Mouse (Mus musculus) cerebellum, adult 11 months (tissue): ENCODE measurements at regions not wholly inside any gene's neighbourhood (a gene's known extent, or its start where the extent isn't known, plus 50 kb on each side); places are given as distances from the start of the nearest gene placed in this dataset.

ENCODE experiments used
- DNase-seq: peaks from one replicate; pipeline ENCODE4 v3.0.0; 2022

GRCm38 (mm10) chr8:64335495-64335894 is 129.4 kb upstream of the Tll1 start:
- peak; percentile 48 for DNase-seq

DNA sequence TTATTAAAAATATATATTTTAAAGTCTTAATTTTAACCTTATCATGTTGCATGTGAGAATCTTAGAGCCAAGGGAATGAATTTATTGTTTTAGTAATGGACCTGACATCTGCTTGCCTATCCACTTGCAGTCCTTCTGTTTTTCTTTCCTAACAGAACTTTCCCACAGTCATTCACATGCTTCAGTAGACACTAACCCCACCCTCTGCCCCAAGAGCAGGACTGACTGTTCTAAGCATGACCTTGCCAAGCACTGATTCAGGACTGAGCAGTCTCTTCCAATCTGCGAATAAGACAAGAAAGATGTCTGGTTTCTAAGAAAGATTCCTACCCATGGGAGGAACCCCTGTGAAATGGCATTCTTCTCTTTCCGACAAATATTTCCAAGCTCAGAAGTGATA is 117.9 kb upstream of the Tll1 start:
- DNase-seq: no peak

- DNase-seq: no peak
Observed at GRCm38 (mm10) chr8:64320343-64320742, 114.3 kb upstream of the Tll1 start.

- no peak for DNase-seq
Observed at GRCm38 (mm10) chr8:64319220-64319820, 113.2 kb upstream of the Tll1 start.

DNA sequence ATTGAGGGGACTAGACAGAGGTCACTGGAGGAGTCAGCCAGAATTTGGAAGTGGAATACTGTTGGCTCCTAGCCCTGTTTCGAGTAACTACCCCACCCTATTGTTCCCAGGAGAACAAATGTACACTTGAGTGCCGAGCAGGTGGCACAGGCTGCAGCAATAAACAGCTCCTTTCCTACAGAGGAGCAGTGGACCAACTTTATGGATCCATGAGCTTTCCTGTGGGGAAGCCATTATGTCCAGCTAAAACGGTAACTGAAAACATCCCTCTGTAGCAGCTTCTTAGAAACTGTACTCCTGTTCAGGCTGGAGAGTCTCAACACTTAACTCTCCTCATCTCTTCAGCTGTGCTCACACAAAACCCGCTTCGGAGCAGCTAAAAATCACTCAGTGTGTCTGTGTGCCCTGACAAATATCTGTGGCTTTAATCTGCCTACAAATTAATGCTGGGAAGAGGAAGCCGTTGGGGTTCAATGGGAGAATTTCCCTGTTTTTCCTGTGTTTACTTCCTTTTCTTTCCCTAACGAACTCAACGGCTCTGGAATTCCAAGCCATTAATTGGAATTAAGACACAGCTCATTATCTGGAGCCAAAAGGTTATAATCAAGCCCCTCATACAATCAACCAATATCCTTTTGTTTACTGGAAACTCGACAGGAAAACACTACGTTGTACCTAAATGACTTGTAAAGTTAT is 112.6 kb upstream of the Tll1 start:
- DNase-seq: no peak

- DNase-seq: no peak
Observed at GRCm38 (mm10) chr8:64317815-64318214, 111.7 kb upstream of the Tll1 start.

- DNase-seq: no peak
Observed at GRCm38 (mm10) chr8:64307995-64308394, 101.9 kb upstream of the Tll1 start.

DNA sequence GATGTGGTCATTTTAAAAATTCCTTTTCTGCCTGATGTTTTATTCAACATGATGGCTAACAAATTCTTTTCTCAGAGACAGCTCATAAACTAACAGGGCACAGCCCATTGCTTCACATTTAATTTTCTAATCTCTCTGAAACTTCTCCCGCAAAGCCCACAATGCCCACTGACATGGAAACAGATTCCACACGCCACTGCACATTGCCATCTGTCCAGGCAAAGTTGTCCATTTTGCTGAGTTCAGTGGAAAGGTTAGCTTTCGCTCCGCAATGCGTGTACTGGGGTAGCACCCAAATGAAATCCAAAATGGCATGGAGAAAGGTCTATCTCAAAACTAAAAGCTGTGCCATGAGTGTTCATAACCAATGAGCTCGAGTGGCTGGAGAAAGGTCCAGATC is 76.7 kb upstream of the Tll1 start:
- no peak for DNase-seq

DNA sequence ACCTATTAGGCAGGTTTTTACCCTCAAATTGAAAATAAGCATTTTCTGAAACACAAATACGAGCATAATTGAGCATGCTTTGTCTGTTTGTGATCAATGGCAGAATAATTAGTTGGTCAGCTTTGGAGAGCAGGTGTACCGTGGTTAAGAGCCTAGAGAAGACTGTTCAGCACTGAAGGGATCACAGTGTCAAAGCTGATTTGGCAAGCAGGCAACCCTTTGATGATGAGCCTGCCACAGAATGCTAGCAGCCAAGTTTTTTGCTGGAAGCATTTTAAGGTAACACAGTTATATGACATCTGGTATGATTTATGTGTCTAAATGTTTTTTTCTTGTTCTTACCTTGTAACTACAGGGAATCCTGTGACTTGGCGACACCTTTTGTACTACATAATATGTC is 75.5 kb upstream of the Tll1 start:
- no peak for DNase-seq

- no peak for DNase-seq
Observed at GRCm38 (mm10) chr8:64280391-64280790, 74.3 kb upstream of the Tll1 start.

- no peak for DNase-seq
Observed at GRCm38 (mm10) chr8:64276058-64276457, 70.0 kb upstream of the Tll1 start.

GRCm38 (mm10) chr8:64265304-64265945 is 59.4 kb upstream of the Tll1 start:
- peak; percentile 43 for DNase-seq
